Mouse (Mus musculus): Measurements from ENCODE around the gene Ano6.

The Ano6 gene

GRCm38 (mm10) chr15:95797144-95797983, 6.7 kb downstream of the Ano6 start:
- peak; percentile 31 for DNase-seq (ENCODE audit: low spot score)

GRCm38 (mm10) chr15:95798266-95798665, 7.6 kb downstream of the Ano6 start:
- no peak for DNase-seq (ENCODE audit: low spot score)

- no peak for DNase-seq (ENCODE audit: low spot score)
Measured at GRCm38 (mm10) chr15:95799632-95800031, 9.0 kb downstream of the Ano6 start.

GRCm38 (mm10) chr15:95800051-95800450, 9.4 kb downstream of the Ano6 start:
- no peak for DNase-seq (ENCODE audit: low spot score)

- no peak for DNase-seq (ENCODE audit: low spot score)
Measured at GRCm38 (mm10) chr15:95801261-95801979, 10.8 kb downstream of the Ano6 start.

- DNase-seq (ENCODE audit: low spot score): no peak
Measured at GRCm38 (mm10) chr15:95802140-95802539, 11.5 kb downstream of the Ano6 start.

GRCm38 (mm10) chr15:95802762-95803161, 12.1 kb downstream of the Ano6 start:
- DNase-seq (ENCODE audit: low spot score): no peak

- DNase-seq (ENCODE audit: low spot score): no peak
Measured at GRCm38 (mm10) chr15:95803484-95803883, 12.8 kb downstream of the Ano6 start.

GRCm38 (mm10) chr15:95804255-95804654, 13.6 kb downstream of the Ano6 start:
- DNase-seq (ENCODE audit: low spot score): peak; percentile 45

- peak; percentile 42 for DNase-seq (ENCODE audit: low spot score)
Measured at GRCm38 (mm10) chr15:95805022-95805471, 14.4 kb downstream of the Ano6 start.

GRCm38 (mm10) chr15:95807908-95808307, 17.3 kb downstream of the Ano6 start:
- no peak for DNase-seq (ENCODE audit: low spot score)

- no peak for DNase-seq (ENCODE audit: low spot score)
Measured at GRCm38 (mm10) chr15:95810357-95810761, 19.7 kb downstream of the Ano6 start.

GRCm38 (mm10) chr15:95812821-95813571, 22.4 kb downstream of the Ano6 start:
- no peak for DNase-seq (ENCODE audit: low spot score)

GRCm38 (mm10) chr15:95817501-95817900, 26.9 kb downstream of the Ano6 start:
- no peak for DNase-seq (ENCODE audit: low spot score)

- no peak for DNase-seq (ENCODE audit: low spot score)
Measured at GRCm38 (mm10) chr15:95819249-95820035, 28.8 kb downstream of the Ano6 start.

GRCm38 (mm10) chr15:95820142-95820541, 29.5 kb downstream of the Ano6 start:
- no peak for DNase-seq (ENCODE audit: low spot score)

GRCm38 (mm10) chr15:95820678-95821077, 30.0 kb downstream of the Ano6 start:
- DNase-seq (ENCODE audit: low spot score): no peak

GRCm38 (mm10) chr15:95822099-95822498, 31.5 kb downstream of the Ano6 start:
- DNase-seq (ENCODE audit: low spot score): no peak

GRCm38 (mm10) chr15:95823383-95824306, 33.0 kb downstream of the Ano6 start:
- DNase-seq (ENCODE audit: low spot score): no peak

- DNase-seq (ENCODE audit: low spot score): no peak
Measured at GRCm38 (mm10) chr15:95826516-95826915, 35.9 kb downstream of the Ano6 start.

All from embryo, embryonic 10.5 days (tissue).